Mouse (Mus musculus): ENCODE results near the gene Dsn1.

The Dsn1 gene

DNA sequence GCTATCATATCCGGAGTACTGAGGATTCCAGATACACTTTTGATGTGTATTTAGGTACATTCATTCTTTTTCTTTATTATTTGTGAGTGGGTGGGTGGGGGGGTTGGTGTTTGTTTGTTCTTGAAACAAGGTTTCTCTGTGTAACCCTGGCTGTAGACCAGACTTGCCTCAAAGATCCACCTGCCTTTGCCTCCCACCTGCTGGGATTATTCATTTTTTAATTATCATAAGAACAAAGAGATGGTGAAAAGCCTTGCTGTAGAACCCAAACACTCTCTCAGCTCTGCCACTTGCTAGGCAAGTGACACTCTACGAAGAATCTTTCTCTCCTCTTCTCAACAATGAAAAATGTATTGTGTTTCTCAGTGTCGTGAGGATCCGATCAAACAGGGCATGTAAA is 12.3 kb upstream of the Dsn1 start:
- DNase-seq = no peak

DNA sequence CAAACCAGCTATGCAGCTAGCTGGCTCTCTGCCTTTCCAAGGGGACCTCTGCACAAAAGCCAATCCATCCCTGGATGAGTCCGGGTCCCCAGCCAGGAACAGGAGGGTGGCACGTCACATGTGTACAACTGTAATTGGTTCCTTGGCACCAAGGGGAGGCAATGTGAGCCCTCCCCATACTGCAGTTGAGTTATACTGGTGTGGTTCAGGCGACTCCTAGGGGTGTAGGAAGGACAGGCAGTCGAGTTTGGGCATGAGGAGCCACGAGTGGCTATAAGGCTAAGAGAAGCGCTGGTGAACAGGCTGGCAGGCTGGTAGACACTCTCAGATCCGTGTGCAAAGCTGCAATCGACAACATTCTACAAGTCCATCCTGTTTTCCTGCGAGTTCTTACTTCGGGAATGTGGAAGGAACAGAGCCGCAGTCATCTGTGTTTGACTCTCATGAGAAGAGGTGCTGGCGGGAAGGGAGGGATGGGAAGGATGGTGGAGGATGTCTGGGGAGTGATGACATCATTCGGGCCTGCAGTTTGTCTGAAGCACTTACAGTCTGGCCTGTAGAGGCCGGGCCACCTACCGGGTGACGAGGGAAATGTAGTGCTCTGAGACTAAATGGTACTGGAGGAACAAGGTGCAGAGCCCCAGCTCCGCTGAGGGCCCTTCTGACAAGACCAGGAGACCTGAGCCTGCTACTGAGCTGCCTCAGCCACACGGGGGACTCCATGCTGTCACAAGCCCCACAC is 9.7 kb upstream of the Dsn1 start:
- DNase-seq = no peak

DNA sequence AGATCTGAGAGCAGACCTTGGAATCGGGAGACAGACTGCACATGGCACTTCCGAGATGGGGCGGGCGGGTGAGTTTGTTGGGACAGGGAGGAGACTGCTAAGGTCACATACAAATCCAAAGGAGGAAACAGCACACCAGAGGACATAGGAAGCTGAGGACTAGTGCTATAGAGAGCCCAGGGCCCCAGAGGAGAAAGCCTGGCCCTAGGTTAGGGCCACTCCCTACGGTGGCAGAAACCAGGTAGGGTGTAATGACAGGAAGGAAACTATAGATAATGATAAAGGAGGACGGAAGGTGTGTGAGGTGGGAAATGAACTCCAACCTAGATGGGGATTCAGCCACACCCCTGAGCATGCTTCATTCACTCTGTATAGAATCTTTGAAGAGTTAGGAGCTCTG is 5.4 kb upstream of the Dsn1 start:
- no peak for DNase-seq

DNA sequence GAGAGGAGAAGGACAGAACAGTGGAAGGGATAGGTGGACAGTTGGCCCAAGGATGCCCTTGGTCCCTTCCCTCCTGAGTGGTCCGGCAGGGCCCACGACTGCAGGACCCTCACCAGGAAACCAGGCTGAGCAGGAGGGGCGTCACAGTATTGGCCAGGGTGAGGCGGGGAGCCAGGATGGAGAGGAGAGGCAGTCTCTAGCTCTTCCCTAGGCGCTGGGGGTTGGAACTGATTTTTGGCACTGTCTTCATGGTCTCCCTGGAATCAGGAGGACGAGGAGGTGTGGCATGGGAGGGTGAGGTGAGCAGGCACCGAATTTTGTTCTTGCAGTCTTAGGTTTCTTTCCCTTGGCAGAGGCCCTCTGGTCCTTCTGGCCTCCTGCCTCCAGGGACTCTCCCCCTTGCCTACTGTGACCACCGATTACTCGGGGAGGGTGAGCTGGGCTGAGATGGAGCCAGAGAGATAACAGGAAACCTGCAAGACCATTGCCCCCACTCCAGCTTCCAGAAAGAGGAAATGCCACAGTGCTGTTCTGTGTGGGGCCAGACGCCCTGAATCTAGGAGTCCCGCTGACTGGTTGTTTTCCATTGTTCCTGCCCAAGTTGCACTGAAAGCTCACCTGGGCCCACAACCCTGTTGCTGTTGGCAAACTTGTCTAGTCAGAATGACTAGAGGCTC is 3.8 kb upstream of the Dsn1 start:
- DNase-seq = no peak

DNA sequence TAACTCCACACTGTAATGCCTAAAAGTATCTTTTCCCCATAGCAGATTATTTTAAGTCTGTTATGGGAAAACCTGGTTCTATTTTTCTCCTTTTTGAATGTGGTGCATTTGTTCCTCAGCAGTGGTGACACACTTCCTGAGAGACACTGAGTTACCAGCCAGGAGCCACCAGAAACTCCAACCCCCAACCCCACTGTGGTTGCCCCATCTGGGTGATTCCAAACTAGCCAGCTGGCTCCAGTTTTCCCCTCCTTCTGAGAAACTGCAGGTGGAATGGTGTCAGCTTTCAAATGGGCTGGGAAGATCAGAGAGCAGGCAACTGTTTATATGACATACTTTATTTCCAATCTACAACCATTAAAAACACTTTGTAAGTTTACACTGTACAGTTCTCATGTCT is 3.2 kb upstream of the Dsn1 start:
- no peak for DNase-seq

DNA sequence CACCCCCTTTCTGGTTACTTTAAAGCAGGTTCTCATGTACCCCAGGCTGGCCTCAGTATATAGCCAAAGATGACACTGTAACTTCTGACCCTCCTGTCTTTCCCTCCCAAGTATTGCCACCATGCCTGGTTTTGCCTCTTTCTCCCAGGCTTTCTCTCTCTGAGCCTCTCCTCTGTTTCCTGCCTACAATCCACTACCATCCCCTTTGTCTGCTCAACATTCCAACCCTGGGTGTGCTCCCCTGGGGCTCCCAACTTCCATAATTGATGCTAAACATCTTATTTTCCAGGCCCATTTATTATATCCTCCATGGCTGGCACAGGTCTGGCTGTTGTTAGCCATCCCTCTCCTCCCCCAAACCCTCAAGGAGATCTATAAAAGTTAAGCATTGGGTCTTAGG is 1.6 kb upstream of the Dsn1 start:
- DNase-seq = no peak

DNA sequence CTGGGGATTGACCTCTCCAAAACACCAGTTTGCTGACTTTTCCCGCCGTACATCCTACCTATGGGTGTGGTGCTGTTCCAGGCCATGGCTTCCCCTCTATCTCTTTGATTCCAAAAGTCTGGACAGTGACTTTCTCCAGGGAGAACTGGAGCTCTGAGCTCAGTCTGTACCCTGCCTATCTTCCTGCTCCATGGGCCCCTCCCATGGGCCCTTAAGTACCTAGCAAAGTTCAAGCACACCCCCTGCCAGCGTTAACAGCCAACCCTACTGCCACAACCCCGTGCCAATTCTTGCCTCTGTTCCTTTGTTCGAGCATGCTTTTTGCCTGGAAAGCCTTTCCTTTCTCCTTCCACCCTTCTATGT is 261 bp upstream of the Dsn1 start:
- DNase-seq = no peak

DNA sequence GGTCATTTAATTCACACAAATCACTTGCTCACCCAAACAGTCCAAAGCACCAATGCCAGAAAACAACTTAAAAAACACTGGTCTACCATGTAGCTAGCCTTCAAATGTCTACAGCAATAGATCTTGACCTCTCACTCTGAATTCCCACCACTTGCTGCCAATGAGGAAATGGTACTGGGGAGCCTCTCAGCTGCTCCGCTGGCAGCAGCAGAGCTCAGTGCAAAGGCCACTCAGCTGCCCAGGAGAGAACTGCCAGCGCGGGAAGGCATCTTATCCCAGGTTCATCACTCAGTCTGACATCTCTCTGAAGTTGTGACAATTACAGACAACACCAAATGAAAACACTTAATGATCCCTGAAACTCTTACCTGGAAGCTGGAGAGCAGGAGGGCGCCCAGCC is 4.6 kb downstream of the Dsn1 start:
- DNase-seq = no peak

DNA sequence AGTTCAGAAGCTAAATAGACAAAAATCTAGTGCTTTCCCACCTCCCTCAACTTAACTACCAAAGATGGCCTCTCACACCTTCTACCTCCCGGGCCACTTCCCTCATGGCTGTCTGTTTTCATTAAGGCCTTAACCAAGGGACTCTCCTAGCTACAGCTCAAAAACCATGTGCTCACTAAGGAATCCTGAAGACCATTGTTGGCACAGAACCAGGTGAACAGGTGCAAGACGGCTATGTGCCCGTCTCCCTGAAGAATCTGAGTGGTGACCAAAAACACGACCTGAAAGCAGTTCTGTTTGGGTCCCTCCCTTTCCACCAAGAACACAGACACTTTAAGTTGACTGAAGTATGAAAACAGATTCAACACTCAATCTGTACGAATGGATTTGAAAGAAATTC is 8.7 kb downstream of the Dsn1 start:
- no peak for DNase-seq

DNA sequence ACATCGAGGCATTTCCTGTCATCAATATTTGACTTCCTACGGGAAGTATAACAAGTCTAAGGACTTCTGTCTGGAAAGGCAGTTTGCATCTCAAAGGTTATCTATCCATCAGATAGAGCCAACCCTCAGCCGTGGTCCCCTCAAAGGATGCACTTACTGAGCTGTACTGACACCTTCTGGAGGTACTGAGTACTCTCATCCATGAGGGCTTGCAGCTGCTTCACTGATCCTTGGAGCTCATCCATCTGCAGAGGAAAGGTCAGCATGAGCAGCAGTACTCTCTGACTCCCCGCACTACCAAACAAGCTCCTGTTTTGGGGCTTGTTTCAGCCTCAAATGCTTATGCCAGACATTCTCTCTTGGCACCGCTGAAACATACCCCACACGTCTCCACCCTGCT is 10.4 kb downstream of the Dsn1 start:
- DNase-seq = peak; percentile 65

DNA sequence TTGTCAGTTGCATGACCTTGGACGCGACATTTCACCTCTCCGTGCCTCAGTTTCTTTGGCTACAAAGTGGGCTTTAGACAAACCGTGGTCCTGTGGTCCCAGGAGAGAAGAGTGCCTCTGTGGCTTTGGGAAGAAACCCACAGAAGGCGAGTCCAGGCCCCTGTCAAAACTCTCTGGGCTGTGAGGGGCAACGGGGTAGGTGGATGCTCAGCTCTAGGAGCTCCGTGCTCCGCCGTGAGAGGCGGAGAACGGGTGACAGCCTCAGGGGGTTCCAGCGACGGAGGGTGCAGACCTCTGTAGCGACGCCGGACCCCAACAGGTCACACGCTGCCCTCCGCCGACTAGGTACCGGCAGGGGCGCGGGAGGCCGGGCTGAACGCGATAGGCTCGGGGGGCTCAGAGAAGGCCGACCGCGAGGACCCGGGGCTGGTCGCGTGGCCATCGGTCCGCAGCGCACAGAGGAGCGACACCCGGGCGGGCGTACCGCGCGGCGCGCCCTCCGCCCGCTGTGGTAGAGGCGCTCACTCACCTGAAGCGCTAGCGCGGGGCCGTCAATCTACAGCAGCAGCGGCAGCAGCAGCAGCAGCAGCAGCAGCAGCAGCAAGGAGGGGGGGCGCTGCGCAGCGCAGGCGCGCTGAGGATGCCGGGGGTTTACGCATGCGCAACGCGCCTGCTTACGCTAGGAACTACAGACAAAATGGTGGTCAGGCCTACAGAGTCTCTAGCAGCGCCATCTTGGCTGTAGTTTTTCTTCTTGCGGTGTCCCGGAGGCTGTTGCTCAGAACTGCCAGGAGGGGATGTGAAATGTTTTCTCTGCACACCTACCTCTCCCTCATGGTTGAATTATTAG is 15.3 kb downstream of the Dsn1 start, which contains the start of gene Ndrg3:
Gene Ndrg3, minus strand, starts transcription at position 587 of the 850 bp plus-strand sequence.
- peak; percentile 99 for DNase-seq

DNA sequence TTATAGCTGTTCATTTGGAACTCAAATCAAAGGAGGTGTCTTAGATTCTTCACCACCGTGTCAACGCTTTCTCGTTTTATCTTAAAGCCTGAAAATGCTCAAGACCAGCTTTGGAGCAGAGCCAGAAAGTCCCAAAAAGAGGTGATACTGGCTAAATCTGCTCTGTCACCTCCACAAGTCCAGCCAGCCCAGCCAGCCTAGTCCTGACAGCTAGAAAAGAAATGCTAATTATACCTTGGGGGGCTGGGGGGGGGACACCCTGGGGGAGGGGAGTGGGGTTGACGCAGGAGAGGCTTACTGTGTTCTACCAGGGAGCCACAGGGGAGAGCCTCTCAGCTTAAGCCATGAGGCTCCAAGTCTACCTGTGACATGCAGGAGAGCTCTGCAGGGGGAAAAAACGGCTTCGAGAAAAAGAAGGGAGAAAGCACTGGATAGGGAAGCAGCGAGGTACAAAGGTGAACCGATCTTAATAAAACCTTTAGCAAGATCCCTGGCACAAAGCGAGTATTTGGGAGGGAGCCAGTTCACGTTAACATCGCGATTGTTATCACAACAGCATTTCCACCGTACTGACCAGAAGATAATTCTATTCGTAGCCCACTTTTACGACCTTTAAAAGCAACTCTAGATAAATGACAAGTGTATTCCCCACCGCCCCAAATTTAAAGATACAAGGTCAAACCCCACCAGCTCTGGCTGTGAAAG is 16.1 kb downstream of the Dsn1 start:
- DNase-seq = peak; percentile 42

DNA sequence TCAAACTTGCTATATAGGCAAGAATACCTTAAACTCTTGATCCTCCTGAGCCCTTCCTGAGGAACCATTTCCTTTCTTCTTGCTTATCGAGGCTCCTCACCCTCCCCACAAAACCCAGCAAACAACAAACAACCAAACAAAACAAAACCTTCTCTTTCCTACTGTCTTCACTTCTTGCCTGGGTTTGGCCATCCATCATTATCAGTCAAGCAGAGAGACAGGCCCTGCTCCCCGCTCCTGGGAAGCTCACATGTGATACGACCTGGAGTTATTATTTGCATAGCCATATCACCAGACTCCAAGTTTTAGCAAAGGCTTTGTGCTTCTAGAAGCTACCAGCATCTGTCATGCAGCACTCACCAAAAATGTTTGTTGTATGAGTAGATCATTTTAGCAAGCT is 19.6 kb downstream of the Dsn1 start:
- DNase-seq = no peak

DNA sequence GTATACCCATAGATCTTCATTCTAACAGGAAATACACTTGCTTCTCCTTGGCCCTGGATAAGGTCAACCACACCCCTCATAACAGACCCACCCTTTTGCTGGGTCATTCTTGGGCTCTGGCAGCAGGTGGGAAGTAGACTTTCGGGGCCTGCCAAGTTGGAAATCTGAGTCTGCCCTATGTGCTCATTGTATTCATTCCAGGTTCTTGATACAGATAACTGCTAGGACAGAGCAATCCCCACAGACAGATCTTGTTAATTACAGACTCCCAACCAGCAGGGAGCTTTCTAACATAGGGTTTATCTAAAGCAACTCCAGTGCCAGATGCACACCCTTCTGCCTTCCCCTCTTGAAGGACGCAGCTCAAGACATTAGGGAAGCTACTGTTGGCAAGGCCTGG is 24.1 kb downstream of the Dsn1 start:
- no peak for DNase-seq

DNA sequence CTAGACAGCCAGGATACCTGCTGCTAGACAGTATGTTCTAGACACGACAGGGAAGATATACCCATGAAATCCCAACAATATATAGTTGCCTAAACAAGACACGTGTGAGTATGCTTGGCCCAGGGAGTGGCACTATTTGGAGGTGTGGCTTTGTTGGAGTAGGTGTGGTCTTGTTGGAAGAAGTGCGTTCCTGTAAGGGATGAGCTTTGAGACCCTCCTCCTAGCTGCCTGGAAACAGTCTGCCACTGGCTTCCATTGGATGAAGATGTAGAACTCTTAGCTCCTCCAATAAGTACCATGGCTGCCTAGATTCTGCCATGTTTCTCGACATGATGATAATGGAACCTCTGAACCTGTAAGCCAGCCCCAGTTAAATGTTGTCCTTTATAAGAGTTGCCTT is 25.7 kb downstream of the Dsn1 start:
- no peak for DNase-seq

DNA sequence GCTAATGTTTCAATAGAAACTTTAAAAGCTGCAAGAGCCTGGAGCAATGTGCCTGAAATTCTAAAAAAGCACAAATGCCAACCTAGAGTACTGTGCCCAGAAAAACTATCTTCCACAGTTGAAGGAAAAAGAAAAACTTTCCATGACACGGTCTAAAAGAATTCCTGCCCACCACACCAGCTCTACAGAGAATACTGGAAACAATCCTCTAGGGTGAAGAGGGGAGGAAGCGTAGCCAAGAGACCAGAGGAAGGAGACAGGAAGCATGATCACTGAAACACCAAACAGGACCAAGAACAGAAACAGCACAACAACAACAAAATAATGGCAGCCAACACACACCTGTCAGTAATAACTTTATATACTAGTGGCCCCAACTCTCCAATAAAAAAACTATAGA is 26.9 kb downstream of the Dsn1 start:
- no peak for DNase-seq

DNA sequence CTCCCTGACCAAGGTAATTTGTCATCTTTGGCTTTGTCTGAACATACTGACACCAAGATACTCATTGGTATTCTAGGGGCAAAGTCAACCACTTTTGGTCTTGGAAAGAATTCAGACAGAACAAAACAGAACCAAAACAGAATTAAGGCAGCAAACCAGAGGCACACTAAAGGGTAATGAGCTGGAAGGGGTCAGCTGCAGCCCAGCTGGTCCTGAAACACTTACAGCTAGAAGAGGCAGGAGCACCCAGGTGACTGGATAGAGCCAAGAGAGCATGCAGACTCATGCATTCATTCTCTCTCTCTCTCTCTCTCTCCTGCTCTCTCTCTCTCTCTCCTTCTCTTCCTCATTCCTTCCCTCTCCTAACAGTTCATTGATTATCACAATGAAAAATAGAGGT is 30.2 kb downstream of the Dsn1 start:
- no peak for DNase-seq

DNA sequence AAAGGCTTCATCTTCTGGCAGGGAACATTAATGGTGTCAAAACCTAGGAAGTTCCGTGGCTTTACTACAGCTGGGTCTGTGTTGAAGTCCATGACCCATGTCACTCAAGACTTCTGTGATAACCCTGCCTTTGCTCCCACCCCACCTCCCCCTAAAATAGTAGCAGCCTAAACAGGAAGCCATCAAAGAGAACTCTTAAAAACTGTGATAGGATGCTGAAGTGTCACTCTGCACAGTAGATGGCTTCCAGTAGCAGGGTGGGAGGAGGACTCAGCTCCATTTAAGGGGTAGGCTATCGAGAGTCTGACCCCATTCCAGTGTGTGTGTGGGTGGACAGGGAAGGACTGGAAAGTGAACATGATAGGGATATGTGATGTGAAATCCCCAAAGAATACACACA is 32.0 kb downstream of the Dsn1 start:
- peak; percentile 41 for DNase-seq

DNA sequence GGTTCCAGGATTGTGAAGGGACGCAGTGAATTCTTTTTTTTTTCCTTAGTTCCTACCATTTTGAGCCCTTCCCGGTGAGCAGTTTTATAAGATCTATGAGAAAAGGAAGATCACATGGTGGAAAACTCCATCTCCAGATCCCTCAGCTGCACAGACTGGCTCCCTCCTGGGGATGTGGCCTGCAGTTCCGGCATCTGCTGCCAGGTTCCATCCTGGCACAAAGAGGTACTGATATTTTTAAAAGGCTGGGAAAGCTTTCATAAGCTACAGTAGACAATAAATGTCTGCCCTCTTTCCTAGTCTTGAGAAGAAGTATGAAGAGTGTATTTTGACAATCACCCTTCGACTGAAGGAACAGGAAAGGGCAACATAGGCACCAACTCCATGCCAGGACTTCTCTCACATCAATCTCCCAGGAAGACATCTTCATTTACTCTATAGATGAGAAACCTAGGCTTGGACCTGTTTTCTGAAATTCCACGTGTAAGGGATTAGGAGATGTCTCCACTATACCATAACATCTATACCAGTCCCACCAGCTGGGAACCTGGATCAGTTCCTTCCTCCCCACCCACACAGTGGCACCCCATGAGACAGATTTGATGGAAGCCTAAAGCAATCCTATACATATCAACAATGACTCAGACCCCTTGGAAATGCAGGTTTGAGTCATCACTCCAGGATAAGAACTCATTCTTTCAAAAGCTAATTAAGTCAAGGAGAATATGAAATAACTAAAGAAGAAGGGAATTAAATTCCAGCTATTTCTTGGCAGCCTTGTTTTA is 33.4 kb downstream of the Dsn1 start:
- no peak for DNase-seq

DNA sequence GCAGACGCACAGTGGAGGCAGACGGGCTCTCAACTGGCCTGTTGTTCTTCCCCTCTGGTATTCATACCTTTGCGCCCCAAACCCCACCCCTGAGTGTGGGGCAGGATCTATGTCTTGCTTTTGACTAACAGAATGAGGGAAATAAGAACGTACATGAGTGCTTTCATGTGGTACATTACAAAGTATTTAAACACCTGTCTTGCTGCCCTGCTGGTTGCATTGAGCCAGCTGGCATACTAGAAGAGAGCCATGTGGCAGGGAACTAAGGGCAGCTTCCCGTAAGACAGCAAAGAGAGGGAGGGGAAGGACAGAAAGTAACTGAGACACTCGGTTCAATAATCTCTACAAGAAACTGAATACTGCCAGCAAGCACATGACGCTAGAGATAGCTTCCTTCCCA is 36.7 kb downstream of the Dsn1 start:
- peak; percentile 66 for DNase-seq

DNA sequence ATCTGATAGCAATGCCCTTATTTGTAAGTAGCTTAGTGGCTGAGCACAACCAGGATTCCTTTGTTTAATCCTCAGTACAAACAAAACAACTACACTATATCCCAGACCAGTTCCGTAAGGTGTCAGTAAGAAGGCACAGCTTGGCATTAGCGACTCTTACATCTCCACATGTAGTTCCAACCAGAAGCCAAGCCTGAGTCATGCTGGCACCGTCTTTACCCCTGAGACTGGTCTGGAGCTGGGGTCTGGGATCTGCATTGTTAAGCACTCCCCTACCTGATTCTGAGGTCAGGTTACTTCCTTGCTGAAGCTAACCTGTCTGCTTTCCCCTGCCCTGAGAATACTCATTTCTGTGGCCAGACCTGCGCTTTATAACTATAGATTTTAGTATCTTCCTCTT is 38.5 kb downstream of the Dsn1 start:
- DNase-seq = no peak

DNA sequence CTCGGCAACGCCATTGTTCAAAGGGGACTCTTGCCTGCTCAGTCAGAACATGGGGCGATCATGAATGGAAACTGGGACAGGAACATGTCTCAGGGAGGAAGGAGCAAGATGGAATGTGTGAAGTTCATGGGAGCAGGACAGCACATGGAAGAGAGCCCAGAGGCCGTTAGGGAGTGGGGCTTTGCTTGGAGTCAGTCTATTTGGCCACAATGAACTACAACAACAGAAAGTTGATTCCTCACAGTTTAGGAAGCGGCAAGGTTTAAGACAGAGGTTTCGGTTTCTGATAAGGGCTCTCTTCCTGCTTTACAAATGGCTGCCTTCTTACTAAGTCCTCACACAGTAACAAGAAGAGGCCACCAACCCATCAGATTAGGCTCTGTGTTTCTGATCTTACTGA is 39.6 kb downstream of the Dsn1 start:
- no peak for DNase-seq

DNA sequence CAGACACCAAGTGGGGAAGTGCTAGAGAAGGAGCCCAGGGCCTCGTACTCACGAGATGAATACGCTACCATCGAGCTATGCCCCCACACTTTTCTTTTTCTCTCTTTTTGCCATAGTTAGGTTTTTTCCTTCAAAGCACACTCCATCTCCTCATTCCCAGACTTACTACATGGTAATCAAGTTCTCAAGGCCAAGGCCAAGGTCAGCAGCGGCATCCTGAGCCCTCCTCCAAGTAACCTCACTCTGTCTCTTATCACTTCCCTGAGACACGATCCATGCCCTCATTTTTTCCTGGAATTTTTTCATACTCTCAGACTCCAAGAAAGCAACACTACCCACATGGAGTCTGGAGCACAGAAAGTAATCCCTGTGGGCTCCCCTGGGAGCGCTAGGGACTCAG is 43.1 kb downstream of the Dsn1 start:
- no peak for DNase-seq
